Mouse (Mus musculus) mature B cell (primary cell): ENCODE results near the gene Fuk.
"Not testable (repeated sequence)": the region's sequence is repeated elsewhere in the genome, so short reads cannot be mapped to it uniquely, and the experiment has no call there.

Experiments used
- in situ Hi-C: fragments of 300-500 bp; cut with MboI; formaldehyde crosslinking; loops from 2 replicates; pipeline ENCODE4 v1.14.3; 2019

Fuk gene

DNA sequence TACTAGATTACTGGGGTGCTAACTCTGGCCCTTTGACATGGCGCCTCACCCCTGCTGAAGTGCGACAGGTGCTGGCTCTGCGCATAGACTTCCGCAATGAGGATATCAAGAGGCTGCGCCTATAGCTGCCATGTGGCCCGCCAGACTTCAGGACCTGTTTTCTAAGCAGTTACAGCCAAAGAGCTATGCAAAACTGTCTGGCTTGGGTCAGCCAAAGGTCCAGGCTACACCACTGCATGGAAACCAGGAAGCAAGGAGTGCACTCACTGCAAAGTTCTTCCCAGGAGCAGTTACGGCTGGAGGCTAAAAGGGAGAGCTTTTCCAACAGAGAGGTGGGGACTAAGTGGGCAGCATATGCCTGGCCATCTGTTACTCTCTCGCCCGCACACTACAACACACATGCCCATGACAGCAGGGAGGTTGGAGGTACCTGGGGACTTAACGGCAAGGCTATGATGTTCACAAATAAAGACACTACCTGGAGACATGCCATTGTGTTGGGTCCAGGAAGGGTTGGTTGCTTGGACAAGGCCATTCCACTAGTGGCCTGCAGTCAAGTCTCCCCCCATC lies 20.5 kb downstream of the Fuk start:
- in situ Hi-C loops: no loop called here

DNA sequence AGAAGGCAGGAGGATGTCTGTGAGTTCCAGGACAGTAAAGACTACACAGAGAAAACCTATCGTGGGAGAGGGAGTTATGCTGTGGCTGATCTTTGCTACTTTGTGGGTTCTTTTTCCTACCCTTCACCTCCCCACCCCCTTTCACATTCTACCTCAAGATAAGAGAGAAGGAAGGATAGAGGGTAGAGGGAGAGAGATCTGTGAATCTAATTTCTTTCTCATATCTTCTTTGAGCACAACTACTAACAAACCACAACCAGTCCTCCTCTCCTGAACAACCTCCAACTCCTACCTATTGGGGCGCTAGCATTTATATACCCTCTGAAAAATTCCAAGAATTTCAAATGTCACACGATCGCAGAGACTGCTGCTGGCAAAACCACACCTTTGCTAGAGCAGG lies 24.4 kb downstream of the Fuk start:
- in situ Hi-C loops: no loop called here

DNA sequence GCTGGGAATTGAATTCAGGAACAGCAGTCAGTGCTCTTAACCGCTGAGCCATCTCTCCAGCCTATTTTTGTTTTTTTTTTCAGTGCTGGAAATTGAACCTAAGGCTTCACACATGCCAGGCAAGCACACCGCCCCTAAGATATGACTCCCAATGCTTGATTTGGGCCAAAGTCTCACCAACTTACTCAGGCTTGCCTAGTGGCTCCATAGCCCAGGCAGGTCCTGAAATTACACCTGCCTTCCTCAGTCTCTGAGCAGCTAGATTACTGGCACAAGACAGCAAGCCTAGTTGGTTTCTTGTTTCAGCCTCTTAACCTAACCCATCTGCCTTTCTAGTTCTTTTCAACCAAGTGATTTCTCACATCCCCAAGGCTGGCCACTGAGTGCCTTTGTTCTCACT lies 31.8 kb downstream of the Fuk start:
- in situ Hi-C loops: no loop called here

DNA sequence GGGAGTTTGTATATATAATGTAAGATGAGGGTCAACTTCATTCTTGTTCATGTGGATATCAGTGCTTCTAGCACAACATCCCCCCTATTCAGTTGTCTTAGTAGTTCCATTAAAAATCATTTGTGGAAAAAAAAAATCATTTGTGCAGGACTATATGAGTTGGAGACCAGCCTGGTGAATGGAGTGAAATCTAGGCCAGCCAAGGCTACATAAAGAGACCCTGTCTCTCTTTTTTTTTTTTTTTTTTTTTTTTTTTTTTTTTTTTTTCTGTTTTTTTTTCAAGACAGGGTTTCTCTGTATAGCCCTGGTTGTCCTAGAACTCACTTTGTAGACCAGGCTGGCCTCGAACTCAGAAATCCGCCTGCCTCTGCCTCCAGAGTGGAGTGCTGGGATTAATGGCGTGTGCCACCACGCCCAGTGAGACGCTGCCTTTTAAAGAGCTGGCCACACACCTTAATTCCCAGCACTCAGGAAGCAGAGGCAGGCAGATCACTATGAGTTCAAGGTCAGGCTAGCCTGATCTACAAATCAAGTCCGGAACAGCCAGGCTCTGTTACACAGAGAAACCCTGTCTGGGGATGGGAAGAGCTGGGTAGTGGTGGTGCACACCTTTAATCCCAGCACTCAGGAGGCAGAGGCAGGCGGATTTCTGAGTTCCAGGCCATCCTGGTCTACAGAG lies 40.8 kb downstream of the Fuk start:
- in situ Hi-C loops: not testable (repeated sequence)

DNA sequence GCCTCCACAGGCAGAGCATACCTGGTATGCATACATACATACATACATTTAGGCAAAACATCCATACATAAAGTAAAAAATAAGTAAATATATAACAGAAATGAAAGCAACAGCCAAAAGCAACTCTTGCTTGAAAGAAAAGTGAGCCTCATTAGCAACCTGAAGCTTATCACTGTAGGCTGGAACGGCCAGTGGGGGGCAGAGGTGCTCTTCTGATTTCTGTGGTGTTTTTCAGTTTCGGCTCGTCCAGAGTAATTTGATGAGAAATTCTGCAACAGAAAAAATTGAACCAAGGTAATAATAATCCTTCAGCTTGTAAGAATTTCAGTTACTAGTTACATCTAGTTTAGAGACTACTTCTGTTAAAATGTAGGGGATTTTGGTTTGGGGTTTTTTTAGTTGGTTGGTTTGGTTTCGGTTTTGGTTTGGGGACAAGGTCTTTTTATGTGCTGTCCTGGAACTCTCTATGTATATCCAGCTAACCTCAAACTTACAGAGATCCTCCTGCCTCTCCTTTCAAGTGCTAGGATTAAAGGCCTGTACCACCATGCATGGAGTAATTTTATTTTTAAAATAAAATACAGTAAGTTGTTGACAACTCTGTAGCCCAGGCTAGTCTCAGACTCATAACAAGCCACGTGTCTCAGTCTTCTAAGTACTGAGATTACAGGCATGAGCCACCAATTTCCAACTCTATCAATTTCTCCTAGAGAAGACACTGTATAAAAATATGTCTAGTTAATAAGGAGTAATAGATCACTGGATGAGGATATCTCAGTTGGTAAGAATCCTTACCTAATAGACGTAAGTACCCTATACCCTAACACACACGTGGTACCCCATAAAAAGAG lies 42.4 kb downstream of the Fuk start:
- in situ Hi-C loops: no loop called here

DNA sequence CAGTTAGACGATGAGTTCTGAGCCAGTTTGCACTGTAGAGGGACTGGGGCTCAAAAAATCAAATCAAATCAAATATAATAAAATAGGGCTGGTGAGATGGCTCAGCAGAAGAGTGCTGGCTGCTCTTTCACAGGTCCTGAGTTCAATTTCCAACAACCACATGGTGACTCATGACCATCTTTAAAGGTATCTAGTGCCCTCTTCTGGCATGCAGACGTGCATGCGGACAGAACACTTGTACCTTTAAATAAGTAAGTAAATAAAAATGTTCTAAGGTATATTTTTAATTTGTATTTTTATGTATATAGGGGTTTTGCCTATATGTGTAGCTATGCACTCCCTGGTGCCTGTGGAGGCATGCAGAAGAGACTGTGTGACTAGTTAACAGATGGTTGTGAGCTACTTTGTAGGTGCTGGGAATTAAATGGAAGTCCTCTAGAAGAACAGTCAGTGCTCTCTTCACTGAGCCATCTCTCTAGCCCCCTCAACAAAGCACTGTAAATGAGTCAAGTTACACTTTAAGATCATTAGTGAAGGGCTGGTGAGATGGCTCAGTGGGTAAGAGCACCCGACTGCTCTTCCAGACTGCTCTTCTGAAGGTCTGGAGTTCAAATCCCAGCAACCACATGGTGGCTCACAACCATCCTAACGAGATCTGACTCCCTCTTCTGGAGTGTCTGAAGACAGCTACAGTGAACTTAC lies 45.4 kb downstream of the Fuk start:
- in situ Hi-C loops: no loop called here

DNA sequence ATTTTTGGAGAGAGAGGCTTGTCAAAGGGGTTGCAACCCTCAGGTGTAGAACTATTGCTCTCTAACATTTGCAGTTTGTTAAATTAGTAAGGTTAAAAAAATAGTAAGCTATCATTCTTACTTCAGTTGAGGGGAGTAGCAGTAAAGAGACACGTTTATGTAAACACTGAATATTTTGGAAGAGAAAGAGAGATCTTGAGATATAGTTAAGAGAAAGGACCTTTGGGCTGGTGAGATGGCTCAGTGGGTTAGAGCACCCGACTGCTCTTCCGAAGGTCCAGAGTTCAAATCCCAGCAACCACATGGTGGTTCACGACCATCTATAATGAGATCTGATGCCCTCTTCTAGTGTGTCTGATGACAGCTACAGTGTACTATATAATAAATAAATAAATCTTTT lies 46.2 kb downstream of the Fuk start:
- in situ Hi-C loops: not testable (repeated sequence)

DNA sequence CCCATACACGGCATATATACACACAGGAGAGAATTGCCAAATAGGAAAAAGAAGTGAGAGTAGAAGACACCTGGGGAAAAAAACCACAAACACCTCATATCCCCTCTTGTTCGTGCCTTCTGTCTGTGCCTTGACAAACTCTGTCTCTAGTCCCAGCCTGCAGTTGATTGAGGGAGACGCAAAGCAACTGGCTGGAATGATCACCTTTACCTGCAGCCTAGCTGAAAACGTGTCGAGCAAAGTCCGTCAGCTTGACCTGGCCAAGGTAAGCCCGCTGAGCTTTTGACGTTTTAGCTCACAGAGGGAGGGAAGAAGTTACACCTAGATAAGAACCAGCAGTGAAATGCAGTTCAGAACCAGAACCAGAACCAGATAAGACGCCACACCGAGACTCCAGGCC lies 51.1 kb downstream of the Fuk start:
- in situ Hi-C loops: no loop called here

DNA sequence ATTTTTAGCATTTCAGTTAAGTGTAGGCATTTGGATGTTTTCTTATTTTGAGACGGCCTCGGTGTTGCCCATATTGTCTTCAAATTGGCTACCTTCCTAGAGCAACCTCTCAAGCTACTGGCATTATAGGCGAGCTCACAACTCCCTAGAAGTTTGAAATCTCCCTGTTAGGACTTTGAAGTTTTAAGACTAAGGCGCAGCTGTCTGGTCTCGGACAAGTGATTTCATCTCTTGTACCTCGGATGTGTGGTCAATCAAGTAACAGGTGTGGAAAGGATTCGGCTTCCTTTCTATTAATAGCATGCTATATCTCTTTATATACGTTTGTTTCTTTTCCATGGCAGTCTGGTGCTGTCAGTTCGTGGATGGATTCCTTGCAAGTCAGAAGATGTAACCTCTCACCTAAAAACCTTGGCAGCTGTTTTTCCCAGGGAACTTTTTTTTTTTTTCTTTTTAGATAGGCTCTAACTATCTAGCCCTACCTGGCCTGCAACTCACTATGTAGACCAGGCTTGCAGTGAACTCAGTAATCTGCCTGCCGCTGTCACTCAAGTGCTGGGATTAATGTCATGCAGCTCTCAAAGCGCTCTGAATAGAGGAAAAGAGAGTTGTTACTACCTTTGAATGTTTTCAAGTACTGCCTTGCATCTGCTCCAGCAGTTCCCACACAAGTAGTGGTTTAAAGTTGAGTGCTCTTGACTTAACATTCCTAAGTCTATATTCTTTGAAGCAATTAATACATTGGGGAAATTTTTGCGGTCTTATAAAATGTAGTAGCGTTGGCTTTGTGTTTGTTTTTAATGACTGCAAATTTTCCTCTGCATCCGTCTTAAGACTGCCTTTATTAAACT lies 54.4 kb downstream of the Fuk start:
- in situ Hi-C loops: no loop called here

DNA sequence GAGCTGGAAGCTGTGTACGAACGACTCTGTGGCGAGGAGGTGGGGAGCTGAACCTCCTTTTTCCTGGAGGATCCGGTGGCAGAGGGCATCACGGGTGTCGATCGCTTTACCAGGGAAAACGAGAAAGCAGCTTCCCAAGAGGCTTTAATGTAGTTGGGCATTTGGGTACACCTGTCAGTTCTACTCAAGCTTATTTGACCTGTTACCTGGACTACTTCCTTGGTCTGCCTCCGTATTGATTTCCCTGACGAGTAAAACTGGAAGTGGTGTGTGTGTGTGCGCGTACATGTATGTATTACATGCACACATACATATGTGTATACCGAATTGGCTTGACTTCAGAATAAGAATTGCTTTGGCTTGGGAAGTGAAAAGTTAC lies 55.1 kb downstream of the Fuk start:
- in situ Hi-C loops: no loop called here

DNA sequence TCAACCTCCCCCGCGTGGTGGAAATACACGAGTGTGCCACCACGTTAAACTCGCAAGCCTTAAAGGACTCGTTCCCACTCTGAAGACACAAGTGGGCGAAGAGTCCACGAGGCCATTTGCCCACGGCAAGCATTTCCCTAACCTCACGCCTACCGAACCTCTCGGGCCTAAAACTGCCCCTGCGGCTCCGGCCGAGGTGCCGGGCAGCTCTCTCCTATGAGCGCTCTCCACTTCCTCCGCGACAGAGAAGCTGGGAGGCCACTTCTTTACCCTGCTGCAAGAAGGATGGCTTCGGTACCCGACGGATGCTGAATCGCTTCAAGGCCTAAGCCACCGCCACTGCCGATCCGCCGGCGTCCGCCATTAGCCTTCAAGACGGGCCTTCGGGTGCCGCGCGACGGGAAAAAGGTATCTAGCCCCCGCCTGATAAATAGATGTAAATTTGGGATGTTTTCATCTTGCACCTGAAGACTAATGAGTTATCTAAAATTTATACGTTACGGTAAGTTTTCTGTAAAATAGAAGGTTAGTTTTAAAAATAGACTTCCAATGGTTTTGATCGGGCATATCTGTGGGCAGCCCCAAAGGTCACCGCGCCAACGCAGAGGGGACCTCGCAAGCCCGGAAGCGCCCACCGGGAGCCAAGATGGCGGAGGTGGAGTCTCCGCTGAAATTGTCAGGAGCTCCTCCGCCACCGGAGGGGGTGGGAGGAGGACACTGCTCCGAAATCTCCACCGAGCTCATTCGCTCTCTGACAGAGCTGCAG lies 55.7 kb downstream of the Fuk start, which contains the start of the genes Cog4 and Sf3b3:
TSS of gene Cog4 (plus strand) at position 196 of the 766 bp plus-strand sequence.
TSS of gene Sf3b3 (minus strand) at position 383 of the 766 bp plus-strand sequence.
- in situ Hi-C loops: no loop called here

DNA sequence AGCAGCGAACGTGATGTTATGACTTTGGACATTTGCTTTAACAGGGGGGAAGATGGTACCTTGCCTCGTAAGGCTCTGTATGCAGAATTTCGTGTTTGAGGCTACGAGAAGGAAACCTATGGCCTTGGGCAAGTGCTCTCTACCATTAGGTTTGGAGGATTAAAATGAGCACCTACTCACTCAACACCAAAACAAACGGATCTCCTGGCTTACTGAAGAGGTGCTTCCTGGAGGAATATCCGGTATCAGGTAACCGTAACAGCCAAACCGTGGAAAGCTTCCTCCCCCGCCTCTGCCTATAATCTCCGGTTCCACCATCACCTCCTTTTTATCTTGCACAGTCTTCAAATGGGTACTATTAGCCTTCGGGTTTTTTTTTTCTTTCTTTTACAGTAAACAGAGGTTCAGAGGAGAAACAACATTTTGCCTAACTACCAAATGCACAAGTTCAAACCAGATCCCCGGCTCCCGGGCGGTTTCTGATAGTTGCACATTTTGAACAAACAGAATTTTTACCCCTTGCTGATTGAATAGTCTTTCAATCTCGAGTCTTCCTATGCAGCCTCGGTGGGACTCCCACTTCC lies 56.4 kb downstream of the Fuk start:
- in situ Hi-C loops: no loop called here

DNA sequence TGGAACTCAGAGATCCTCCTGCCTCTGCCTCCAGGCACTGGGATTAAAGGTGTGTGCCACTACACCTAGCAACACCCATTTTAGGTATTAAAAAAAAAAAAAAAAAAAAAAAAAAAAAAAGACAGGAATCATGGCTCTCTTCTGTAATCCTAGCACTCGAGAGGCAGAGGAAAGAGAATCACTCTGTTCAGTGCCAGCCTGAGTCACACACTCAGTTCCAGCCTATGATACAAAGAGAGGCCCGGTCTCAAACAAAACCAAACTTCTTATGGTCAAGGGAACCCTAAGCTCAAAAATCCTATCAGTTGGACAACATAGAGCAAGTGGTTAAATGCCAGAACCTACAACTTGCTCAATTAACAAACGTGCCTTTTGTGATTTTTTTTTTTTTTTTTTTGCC lies 57.3 kb downstream of the Fuk start:
- in situ Hi-C loops: no loop called here

DNA sequence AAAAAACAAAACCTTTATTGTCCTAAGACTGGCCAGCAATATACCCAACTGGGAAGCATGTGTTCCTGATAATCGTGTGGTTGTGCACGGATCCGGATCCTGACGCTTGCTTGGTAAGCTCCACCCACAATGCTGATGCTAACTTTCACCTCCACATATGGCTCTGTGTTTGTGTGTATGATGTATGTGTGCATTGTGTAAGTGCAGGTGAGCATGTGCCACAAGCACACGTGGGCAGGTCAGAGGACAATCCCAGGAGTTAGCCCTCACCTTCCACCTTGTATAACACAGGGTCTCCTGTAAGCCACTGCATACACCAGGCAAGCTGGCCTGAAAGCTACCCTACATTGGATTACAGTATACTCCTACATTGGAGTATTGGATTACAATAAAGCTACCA lies 59.1 kb downstream of the Fuk start:
- in situ Hi-C loops: no loop called here

DNA sequence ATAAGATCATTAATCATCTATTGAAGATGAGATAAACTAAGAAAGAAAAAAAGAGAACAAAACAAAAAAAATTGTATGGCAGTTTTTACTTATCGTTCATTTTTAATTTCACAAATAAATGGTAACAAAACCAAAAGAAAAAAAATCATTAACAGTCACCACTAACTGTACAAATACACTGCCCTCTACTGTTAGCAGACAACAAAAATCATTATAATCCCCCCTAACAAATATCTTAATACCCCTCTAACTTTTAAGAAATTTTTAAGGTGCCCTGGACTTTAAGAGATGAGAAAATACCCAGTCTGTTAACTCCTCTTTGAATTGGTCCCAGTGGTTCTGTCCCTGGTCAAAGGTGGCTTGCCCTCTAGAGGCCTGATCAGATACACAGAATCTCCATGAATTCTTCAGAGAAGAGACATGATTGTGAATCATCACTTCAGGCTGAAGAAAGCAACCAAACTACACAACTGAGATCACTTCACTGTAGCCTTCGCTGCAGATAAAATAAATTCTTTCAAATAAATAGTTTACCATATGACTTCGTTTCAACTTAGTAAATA lies 60.2 kb downstream of the Fuk start:
- in situ Hi-C loops: no loop called here
